Mouse (Mus musculus) C2C12 (cell line): Measurements from ENCODE around the gene Lrrc43.

Experiments
- CEBPB ChIP-seq: IDR thresholded peaks from one replicate; pipeline ENCODE4 v1.6.1; 2011; ENCODE audit warnings: low read depth, mild to moderate bottlenecking, control low read depth, moderate library complexity
- CTCF ChIP-seq: IDR thresholded peaks from one replicate; pipeline ENCODE4 v1.5.1; 2011; ENCODE audit not compliant: control insufficient read depth, insufficient read depth, insufficient read length
- MAX ChIP-seq: IDR thresholded peaks from one replicate; pipeline ENCODE4 v1.6.1; 2011; ENCODE audit warnings: mild to moderate bottlenecking, control low read depth
- USF1 ChIP-seq: IDR thresholded peaks from one replicate; pipeline ENCODE4 v1.6.1; 2011; ENCODE audit warnings: low read depth, mild to moderate bottlenecking, control low read depth, moderate library complexity

DNA sequence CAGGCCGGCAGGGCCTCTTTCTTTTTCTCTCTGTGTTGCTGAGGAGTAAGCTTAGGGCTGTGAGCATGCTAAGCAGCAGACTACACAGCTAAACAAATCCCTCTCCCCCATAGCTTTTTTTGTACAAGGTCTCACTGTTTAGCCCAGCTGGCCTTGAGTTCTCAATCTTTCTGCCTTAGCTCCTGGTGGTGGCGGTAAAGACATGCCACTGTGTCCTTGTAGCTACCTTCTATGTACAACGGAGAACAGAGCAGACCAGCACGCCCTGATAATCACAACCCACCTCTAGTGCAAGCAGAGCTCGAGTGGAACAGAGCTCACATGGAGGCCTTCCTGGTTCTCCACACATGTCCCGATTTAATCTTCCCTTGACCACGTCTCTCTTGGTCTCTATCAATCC lies 39.5 kb downstream of the Lrrc43 start:
- TF ChIP-seq CEBPB (no peak), CTCF (no peak), MAX (no peak), USF1 (no peak)
